Mouse (Mus musculus): ENCODE data around the gene Mpp2.

DNA sequence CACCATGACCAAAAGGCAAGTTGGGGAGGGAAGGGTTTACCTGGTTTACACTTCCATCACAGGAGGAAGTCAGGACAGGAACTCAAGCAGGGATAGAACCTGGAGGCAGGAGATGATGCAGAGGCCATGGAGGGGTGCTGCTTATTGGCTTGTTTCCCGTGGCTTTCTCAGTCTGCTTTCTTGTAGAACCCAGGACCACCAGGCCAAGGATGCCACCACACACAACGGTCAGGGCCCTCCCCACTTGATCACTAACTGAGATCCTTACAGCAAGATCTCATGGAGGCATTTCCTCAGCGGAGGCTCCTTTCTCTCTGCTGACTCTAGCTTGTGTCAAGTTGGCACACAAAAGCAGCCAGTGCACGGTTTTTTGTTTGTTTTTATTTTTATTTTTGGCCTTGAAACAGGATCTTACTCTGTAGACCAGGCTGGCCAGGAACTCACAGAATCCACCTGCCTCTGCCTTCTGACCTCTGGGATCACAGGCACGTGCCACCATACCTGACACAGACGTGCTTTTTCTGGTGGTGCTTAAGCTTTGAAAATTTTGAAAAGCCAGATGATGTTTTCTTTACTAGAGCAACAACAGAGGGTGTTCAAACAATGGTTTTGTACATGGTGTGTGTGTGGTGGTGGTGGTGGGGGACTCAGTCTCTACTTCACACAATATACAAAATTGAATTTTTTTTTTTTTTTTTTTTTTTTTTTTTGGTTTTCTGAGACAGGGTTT lies 60.1 kb downstream of the Mpp2 start, which contains the start of gene Mpp3:
- TF ChIP-seq TAL1 (IDR thresholded peaks at IDR 0.05; ENCODE audit: low read length): no peak
- no peak for TF ChIP-seq GATA1 (IDR thresholded peaks at IDR 0.05; ENCODE audit: low read length)
